Mouse (Mus musculus) fibroblast of lung, adult 2 months (primary cell): Measurements from ENCODE around the gene Lemd2.

Experiments
- DNase-seq: peaks from one replicate; pipeline ENCODE4 v3.0.0-alpha.2; 2011; ENCODE audit warnings: low read depth

The Lemd2 gene

DNA sequence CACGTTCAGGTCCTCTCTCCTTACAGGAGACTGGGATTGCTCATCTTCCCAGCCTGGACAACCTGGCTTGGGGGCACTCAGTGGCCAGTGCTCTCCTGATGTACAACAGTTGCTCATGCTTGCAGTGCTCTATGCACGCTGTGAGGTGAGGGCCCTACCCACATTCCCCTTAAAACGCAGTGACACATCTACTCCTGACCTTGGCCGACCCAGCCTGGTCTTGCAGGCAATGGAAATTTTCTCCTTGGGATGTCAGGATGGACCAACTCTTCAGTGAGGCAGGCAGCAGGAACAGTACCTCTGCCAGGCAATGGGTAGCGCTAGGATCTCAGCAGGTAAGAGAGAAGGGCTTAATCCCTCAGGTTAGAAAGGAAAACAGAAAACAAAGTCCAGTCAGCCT is 17.2 kb downstream of the Lemd2 start:
- no peak for DNase-seq

DNA sequence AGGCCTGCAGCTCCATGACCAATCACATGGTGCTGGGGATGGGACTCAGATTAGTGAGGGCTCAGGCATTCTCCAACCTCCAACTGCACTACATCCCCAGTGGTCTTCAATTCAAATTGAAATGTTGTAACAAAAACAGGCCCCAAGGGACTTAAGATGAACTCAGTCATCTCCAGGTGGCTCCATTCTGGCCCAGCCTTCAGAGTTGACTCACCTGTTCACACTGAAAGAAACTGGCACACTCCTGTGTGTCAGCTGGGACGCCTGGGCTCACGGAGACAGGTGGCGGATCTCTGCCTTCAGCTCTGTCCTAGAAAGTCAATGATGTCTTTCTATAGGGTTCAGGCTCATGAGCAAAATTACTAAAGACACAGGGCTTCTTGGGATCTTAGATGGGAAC is 18.2 kb downstream of the Lemd2 start:
- no peak for DNase-seq

DNA sequence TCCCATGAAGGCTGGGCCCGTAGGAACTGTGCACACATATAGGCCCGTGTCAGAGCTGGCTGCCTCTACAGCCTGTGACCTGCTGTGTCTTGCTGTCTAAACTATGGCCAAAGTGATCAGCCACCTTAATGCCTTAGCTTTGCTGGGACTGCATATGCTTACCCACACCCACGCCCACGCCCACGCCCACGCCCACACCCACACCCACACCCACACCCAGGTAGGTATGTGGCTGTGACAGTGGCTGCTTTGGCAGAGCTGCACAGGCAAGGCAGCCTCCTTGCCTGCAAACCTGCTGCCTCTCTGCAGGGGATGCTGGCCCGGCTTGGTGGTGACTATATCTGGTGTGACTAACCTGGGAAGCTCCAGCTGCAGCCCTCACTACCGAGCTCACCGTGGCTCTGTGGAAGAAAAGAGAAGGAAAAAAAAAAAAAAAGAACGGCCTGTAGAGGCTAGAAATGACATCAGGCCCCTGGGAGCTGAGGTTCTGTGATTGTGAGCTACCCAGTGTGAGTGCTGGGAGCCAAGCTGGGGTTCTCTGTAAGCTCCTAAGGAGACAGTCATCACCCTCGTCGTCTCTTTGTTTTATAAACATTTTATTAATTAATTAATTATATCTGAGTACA is 20.5 kb downstream of the Lemd2 start:
- DNase-seq, result no peak

DNA sequence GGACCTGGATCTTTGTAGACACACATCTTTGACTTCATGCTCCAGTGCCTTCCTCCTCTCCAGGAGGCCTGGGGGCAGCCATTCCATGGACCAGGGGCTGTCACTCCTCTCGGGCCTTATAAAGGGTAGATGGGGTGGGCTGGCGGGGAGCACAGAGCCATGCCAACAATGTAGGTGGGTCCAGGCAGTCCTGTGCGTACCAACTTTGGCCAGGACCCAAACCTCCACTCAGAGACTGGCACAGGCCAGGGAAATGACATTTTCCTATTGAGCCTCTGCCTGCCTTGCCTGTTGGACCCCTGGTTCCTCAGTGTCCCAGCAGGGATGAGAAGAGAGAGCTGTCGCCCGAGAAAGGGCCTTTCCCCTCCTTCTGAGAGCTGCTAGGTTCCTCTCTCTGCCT is 21.9 kb downstream of the Lemd2 start:
- DNase-seq, result no peak

DNA sequence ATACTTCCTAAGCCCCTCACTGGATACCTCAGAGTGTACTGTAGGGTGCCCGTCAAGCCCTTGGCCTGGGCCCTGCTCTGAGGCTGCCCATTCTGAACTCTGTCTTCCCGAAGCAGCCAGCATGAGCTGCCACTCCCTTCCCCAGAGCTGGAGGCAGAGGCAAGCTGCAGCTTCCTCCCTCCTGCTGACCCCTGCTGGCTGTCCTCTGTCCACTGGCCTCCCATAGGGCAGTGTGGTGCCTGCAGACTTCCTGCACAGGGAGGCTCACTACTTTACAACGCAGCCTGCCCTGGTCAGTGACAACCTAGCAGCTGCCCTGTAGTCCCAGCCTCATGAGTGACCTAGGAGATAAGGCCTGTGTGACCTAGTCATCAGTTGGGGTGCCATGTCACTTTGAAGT is 22.6 kb downstream of the Lemd2 start:
- DNase-seq, result peak; percentile 46

DNA sequence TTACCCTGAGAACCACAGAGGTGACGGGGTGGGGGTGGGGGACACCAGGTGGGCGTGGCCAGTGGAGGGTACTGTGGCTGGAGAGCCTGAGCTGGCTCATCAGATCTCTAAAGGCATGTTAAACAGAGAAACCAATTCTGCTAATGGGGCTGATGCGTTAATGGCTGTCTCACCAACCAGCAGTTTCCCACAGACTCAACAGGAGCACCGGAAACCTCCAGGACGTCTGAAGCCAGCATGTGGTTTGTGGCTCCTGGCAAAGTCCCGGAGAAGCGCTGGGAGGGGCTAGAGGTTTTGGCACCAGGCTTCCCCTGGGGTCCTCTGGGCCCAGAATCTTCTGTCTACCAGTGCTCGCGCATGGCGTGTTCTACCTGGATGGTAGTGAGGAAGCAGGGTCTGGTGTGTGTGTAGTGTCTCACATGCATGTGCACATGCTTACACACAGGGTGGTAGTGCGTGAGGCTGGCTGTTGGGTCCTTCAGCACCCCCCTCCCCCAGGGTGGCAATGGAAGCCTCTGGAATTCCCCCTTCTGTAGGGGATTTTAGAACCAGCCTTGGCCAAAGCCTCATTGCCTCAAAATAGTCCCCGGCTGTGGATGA is 24.5 kb downstream of the Lemd2 start:
- peak; percentile 59 for DNase-seq

DNA sequence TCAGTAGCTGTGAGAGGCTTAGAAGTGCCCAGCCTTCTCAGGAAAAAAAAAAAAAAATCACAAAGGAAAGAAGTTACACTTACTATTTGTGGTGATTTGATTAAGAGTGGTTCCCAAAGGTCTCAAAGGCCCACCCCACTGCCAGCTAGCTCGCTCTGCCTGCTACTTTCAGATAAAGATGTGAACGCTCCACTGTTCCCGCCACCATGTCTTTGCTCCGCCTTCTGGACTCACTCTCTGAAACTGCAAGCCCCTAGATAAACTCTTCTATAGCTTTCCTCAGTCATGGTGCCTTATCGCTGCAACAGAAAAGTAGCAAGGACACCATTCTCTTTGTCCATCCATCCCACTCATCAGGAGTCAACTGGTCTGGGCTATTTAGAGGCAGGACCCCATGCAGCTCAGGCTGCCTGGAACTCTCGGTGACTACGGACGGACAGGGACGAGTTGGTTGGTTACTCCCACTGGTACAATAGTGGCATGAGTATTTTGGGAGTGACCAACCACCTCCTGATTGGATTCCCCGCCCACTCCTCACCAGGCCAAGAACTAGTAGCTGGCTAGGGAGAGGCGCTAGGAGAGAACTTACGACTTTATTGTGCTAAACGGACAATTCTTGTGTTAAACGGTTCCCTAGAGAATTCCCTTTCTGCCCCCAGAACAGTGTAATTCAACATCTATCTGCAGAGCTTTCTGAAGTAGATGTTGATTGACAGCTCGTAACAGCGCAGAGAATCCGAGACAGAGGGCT is 25.7 kb downstream of the Lemd2 start:
- DNase-seq, result no peak

DNA sequence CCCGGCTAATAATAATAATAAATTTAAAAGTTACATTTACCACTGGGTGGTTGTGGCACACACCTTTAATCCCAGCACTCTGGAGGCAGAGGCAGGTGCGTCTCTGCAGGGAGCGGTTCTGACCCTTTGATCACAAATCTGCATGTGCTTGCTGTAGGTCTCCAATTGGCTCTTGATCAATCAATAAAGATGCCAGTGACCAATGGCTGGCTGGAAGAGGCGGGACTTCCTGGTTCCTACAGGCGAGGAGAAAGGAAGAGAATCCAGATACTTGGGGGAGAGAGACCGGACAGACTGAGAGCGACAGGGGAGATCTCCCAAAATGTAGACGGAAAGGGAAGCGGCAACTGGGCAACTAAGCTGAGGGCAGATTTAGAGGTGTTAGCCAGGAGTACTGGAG is 26.2 kb downstream of the Lemd2 start:
- DNase-seq, result no peak

DNA sequence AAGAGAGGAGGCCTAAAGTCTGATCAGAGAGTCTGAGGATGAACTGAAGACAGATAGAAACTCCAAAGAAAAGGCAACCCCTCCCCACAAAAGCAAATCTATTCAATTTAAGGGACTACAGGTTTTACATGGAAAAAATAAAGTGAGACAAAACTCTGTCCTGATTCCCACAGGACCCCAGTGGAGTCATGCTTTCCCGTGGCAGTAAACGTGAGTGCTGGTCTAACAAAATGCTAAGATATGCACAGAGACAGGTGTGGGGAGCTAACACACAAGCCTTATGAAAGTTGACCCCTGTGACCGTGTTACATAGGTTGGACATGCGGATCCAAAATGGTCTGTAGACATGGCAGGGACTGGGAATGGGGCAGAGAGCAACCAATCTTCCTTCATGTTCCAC is 27.5 kb downstream of the Lemd2 start:
- DNase-seq, result no peak

DNA sequence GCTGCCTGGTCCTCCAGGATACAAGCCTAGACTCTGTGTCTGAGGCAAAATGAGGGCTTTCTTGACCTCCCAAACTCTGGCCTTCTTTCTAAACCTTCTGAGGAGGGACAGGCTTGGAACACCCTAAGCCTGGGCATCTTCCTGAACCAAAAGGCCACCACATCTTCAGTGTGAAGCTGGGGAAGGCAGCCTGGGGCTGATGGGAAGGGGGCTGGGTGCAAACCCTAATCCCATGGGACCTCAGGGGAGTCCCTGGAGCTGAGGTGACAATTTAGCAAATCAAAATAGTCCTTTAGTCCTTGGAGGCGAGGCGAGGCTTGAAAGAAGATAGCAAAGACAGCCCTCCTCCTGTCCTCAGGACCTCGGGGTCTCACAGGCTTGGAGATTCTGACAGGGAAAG is 28.0 kb downstream of the Lemd2 start:
- no peak for DNase-seq

DNA sequence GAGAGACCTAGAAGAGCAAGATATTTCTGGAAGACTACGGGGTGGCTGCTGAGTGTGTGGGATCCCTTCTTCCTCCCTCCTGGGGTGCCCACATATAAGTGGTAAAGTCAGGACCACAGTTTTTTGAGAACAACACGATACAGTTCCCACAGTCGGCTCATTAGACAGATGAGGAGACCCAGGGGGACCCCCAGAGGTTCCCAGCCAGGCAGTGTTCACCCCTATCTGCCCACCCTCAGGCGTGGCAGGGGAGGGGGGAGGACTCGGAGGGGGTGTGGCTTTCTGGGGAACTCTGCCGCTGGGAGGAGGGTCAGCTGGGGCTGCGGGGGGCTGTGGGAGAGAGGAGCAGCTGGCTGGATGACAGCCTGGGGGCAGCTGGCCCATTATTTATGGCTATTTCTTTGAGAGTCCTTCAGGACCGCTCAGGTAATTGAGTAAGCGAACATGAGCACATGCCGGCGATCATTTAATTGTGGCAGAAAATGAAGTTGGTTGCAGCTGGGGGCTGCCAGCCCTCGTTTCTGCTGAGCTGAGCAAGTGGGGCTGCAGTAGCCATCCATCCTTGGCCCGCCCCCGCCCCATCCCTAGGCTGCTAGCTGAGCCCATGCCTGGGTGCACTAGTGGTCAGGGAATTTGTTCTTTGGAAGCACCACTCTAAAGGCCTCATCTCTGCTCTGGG is 28.9 kb downstream of the Lemd2 start:
- DNase-seq, result no peak

DNA sequence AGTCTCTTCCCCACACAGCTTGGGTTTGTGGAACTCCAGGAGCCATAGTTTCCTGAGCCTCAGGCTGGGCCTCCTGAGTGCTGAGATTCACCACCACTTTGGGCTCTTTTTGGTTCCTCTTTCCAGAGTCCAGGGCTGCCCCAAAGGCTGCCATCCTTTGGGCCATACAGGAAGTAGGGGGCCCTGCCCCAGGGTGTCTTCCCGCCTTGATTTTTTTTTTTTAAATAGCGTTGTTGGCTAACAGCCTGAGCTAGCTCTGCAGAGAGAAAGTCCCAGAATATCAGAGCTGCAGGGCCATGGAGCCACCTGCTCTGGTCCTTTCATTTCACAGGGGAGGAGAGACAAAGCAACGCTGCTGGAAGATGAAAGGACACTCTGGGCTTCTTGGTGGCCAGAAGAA is 30.6 kb downstream of the Lemd2 start:
- no peak for DNase-seq

DNA sequence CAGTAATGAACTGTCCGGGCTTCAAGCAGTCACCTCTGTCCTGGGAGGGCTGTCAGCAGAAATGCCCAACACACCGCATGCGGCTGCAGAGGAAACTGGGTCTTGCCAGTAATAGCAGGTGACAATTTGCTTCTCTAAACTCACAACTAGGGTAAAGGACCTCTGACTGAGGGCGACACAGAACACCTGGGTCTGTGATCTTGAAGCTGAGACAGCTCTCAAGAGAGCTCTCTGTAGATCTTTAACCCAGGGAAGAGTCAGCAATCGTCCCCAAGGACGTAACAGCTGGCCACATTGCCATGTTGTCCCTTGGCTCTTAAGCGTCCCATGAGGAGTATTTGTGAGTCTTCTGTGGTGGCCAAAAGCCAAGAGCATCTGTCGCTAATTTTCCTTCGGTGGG is 31.8 kb downstream of the Lemd2 start:
- DNase-seq, result no peak

DNA sequence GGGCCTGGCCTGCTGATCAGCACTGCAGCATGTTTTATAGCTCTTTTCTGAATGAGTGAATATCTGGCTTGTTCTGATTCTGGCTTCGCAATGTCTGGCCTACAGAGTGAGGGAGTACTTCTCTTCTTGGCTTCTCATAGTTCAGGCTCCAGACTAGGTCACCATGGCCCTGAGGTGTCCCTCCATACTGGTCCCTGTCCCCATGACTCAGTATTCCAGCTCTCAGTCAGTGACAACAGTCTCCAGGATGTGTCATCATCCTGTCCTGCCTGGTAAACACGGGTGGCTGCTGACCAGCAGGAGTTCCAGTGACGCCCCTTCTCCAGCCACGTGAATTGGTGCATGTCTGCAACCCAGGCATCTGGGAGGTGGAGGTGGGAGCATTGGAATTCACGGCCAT is 33.1 kb downstream of the Lemd2 start:
- no peak for DNase-seq

DNA sequence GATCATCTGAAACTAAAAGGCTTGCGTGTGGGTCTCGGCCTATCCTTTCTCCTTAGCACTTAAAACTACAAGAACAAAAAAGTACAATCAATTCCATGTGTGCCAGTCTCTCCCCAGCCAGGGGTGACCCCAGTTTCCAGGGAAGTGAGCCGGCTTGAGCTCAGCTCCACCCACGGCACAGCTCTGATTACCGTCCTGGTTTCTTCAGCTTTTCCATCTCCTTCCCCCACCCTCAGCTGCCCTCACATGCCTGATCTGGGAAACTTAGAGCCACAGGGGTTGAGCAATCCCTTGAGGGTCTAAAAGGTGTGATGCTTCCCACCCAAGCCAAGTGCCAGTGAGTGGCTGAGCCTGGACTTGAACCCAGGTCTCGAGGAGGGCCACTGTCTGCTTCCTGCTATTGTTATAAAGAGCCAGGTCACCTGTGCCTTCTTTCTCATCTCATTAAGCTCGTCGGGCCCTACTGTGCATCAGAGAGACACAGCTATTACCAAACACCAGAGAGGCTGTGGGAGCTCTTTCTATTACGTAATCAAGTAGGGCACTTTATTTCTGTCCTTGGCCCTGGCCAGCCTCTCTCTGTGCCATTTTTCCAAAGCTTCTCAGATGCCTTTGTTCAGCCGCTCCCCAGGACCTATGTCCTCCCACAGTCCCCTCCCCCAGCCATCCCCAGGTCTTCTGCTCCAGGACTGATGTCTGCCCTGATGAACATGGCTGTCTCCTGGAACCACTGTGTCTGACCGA is 34.1 kb downstream of the Lemd2 start:
- peak; percentile 74 for DNase-seq

DNA sequence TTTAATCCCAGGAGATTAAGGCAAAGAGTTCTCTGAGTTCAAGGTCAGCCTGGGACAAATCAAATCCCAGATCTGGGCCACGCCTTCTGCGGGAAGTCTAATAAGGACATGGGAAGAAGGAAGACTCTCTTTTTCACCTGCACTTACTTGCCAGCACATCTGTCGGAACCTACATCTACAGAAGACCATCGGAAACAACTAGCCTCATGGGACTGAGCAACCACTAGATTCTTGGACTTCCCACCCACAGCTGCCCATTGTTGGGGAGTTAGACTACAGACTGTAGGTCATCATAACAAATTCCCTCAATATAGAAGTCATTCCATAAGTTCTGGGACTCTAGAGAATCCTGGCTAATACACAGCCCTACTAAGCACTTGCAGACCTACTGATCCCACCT is 35.7 kb downstream of the Lemd2 start:
- no peak for DNase-seq

DNA sequence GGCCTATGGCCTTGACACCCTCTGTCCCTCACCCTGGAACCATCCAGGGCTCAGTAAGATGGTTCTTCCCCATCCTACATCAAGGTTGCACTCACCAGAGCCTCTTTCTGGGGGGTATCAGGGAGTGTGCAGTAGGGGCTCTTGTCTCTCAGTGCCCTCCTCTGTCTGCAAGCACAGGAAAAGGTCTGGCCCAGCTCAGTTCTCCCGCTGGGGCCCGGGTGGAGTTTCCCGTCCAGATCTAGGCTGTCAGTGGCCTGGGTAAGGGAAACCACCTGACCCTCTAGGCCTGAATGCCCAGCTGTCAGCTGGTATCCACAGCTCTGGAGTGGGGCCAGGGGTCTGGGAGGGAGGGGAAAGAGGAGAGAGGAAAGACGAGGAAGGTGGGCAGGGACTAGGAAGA is 36.7 kb downstream of the Lemd2 start, which contains the start of gene Ip6k3:
Gene Ip6k3 (minus strand): TSS at position 251 of the 400 bp plus-strand sequence.
- no peak for DNase-seq

DNA sequence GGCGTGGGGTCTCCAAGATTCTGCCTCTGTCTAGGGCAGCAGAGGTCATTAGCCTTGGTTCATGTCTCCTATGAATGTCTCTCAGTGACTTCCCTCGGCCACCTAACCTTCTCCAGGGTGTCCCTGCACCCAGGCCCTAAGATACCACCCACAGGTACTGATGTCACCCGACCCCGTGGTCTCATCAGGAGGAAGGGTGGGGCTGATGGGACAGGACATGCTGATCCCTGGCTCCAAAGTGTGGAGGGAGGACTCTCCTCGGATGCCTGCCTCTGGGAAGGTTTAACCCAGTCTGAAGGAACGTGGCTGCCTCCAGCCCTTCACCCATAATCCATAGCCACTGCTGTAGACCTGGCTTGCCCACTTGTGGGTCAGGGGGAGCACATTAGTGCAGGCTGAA is 37.4 kb downstream of the Lemd2 start:
- DNase-seq, result no peak

DNA sequence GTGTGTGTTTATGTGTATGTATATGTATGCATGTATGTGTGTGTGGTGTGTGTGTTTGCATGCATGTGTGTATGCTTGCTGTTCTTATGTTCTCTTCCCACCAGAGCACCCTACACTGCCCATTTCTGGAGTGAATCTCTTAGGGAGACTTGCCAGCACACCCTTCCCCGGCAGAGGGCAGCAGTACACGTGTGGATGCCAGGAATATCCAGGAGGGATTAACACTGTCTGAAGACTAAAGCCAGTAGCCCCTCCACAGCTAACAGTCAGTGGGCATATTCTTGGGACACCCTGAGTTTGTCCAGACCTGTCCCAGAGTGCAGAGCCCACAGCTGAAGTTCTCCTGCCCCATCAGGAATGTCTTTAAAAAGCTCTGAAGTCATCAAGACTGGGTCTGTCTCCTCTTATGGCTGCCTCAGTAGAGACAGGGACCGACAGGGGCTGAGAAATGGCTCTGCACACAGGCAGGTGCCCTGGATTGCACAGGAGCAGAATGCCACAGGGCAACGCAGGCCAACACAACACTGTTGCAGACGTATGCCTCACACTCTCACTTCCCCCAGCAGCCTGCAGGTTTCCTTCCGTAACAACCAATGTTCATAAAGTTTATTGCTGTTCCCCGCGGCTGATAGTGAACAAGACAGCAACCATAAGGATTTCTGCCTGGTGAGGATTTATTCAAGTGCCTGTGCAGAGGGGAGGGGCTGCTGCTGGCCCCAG is 39.1 kb downstream of the Lemd2 start:
- DNase-seq, result no peak

DNA sequence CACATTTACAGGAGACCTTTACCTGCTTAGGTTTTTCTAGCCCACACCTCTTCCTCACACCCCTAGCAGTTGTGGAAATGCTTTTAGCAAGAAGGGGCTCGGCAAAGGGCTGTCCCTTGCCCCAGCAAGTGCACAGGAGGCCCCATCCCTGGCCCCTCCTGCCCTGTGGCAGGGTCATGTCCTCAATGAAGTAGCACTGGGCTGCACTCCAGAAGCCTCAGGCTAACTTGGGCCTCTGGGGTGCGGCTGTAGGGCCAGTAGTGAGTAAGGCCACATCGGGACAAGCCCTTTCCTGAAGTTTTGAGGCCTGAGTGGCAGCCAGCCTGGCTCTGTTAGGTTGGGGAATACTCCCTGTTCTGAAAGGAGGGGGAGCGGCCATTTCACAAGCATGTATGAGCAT is 43.4 kb downstream of the Lemd2 start:
- DNase-seq, result peak; percentile 79

DNA sequence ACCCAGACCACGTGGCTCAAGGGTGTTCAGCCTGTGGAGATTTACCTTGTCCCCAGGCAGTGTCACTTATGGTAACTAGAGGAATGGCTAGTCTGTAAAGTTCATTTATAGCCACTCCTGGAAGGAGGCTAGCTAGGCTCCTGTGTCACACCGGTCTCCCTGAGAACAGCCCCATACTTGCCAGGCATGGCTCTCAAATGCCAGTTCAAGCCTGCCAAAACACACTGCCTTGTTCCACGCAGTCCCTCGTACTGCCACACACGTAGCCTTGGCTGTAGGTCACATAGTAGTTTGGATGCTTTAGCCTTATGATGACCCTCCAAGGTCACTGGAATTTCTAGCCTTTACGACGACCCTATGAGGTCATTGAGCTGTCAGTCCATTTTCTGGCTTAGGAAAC is 45.1 kb downstream of the Lemd2 start:
- no peak for DNase-seq

DNA sequence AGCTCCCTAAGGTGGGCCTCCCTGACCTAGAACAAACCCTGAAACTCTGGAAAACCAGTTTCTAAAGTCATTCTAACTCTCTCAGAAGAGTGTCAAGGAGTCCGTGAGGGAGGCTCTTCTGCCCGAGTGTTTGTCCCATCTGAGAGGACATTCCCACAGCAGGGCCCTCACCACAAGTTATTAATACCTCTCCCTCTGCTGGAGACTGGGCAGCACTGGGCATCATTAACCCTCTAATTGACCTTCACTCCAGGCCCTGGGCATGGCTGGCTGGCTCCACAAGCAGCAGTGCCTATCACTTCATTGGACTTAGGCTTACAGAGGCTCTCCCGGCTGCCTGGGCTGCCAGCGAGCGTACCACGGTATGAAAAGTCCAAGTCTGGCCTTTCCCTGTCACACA is 45.8 kb downstream of the Lemd2 start:
- no peak for DNase-seq
